Mouse (Mus musculus) Muller cell, postnatal 12 days (primary cell): ENCODE results near the gene Ak1.

Experiments
- DNase-seq: peaks from one replicate; pipeline ENCODE4 v3.0.0-alpha.2; 2015; ENCODE audit errors: inconsistent ontology term

Ak1 gene

DNA sequence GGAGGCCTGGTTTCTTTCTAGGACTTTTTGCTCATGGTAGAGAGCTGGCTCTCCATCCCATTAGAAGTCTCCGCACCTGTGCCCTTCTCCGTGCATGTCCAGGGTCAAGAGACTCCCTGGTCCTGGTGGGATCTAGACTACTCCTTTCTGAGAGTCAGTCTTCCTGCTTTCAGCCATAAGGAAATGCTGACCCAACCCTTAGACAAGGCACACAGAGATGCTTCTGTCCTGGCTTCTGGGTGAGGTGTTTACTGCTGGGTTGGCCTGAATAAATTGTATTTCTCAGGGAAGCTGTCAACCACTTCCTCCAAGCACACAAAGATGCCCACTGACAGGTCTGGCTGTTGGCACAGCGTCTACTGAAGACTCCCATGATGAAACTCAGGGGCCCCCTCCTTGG, 22.1 kb upstream of the Ak1 start, which contains the start of gene St6galnac6:
Gene St6galnac6, plus strand, starts transcription at position 301 of the 400 bp plus-strand sequence.
- no peak for DNase-seq

DNA sequence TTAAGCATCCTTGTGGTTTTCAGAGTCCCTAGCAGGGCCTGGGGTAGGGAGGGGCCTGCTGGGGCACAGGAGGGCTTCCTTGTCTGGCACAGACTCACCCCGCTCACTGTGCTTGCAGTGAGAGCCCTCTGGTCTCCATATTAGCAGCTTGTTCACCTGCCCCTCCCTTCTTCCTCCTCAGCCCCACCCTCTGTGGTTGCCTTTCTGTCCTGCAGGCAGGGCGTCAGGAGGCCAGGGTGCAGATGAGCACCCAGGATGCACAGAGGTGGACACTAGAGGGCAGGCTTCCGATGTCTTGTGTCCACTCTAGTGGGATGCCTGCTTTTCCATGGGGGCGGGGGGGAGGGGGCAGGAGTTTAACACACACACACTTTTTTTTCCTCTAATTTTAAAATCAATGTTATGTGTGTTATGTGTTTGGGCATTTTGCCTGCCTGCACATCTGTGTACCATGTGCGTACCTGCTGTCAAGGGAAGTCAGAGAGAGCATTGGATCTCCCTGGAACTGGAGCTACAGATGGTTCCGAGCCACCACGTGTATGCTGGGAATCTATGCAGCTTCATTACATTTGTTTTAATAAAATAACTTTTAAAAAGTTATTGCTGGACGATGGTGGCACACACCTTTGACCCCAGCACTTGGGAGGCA, 20.0 kb upstream of the Ak1 start:
- no peak for DNase-seq

DNA sequence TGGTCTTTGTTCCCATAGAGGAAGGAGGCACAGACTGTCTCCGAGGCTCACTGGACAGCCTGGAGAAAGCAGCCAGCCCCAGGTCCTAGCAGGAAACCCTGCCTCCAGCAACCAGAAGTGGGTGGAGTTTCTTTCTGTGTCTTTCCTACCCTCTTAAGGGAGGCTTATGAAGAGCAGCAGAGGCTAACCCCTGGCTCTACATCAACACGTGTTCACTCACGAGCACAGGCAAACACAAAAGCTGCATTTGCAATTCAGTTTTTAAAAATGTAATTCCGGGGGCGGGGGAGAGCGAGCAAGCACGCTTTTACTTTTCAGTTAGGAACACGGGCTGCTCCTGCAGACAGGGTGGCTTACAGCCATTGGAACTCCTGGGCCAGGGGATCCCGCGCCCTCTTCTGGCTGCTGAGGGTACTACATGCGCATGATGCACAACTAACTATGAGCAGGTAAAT, 18.9 kb upstream of the Ak1 start:
- DNase-seq: peak; percentile 81

DNA sequence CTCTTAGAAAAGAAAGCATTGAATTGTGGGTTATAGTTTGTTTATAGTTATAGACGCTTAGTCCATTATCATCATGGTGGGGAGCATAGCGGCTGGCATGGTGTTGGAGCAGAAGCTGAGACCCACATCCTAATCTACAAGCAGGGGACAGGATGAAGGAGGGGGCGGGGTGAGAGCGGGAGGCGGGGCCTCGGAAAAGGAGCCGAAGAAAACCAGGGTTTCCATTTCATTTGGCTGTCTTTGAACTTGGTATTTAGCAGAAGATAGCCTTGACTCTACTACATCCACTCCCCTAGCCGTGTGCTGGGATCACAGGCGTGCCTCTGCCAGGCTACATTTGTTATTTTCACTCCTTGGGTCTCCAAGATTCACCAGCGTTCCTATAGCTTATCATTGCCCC, 16.9 kb upstream of the Ak1 start:
- no peak for DNase-seq

DNA sequence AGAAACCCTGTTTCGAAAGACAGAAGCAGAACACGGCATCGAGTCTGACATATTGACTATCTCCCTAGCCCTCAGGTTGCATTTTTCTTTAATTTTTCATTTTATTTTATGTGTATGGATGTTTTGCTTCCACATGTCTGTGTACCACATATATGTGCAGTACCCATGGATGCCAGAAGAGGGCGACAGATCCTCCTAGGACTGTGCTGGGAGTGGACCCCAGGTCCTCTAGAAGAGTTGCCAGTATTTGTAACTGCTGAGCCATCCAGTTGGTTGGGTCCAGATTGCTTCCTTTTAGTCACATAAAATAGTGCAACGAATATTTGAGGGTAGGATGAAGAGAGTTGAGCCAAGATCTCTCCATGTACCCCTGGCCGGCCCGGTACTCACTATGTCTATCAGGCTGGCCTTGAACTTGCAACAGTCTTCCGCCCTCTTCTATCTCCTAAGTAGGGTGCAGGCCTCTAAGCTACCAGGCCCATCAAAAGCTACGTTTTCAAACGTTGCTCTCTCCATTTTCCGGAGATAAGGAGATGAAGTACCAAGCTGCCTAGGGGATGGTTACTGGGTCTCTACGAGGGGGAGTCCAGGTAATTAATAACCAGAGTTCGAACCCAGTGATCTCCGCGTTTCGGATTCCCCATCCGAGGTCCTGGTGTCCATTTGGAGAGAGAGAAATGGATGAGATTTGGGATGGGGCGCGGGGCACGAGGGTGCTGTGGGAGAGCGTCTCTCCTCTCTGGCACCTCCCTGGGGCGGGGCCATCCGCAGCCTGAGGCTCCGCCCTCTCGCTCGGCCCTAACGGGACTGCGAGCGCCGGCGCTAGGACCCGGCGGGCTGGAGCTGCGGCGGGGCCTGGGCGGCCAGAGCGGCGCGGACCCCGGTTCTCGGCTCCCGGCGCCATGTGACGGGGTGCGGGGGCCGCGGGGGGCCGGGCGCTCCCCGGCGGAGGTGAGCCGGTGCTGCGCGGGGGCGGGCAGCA, 15.1 kb upstream of the Ak1 start:
- DNase-seq: peak; percentile 86

DNA sequence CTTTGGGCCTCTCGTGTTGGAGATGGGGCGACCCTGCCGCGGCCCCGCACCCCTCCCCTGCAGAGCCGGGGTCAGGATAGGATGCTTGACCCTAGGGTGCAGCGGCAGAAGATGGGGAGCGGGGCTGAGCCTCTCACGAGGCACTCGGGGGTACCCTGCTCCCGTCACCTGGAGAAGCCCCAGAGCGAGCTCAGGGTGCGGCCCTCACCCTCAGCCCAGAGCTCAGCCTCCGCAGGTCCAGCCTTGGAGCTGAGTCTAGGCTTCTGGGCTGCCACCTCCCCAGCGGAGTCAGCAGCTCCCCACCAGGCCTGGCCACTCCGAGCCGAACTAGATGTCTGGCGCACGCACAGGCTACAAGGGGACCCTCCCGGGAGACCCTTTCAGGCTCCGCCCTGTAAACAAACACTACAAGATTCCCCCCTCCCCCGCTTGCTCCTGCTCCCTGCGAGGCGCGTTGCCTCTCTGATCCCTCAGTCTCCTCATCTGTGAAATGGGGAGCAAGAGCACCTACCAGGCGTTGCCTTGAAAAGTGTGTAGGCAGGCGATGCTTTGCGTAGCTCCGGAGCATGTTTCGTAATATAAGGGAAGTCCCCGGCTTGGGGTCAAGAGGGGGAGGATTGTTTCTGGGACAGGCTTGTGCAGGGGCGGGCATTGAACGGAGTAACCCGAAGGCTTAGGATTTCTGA, 14.2 kb upstream of the Ak1 start:
- peak; percentile 51 for DNase-seq

DNA sequence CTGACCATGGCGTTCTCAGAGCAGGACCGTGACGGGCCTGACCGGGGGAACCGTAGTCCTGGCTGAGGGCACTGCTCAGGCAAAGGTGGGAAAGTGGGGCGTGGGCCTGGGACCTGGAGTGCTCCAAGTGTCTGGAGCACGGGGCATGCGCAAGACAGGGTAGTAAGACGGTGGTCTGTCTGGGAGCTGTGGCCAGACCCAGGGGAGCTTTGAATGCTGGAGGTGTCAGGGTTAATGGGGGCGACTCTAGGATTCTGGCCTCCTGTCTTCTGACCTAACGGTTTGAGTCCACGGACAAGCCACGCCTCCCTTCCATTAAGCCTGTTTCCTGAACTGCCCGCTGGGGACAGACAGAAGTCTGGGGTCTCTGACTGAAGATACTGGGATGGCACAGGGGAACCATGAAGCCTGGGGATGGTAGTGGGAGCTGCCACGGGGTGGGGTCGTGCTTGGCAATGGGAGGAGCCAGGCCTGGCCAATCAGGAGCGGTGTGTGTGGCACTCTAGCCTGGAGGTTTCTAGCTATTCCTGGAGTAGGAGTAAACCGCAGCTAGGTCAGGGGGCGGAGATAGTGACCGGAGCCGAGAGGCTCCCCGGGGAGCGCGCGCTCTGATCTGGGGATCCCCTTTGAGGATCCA, 13.3 kb upstream of the Ak1 start:
- peak; percentile 89 for DNase-seq

DNA sequence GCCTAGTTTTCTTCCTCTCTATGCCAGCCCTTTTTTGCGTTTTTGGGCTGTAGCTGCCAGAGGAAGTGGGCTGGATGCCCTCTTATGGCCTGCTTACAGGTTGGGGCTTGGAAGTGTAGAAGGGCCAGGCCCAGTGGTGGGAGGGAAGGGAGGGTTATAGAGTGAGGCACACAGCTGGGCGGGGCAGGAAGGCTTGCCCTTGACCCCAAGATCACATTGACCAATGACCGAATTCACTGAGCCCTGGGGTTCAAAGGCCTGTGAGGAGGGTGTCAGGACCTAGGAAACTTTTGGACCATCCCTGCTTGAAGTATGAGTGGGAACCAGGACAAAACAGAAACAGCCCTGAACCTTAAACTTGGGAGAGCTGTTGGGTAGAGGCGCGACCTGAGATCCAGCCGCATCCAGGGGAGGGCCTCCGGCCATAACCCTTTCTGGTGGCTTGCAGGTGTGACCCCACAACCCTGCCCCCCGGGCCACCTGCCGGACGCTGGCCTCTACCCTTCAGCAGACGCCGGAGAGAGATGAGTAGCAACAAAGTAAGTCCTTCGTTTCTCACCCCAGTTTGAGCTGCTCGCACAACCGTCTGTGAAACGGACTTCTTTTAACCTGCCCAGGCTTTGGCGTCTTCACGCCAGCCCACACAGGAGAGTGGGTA, 12.7 kb upstream of the Ak1 start:
- no peak for DNase-seq

DNA sequence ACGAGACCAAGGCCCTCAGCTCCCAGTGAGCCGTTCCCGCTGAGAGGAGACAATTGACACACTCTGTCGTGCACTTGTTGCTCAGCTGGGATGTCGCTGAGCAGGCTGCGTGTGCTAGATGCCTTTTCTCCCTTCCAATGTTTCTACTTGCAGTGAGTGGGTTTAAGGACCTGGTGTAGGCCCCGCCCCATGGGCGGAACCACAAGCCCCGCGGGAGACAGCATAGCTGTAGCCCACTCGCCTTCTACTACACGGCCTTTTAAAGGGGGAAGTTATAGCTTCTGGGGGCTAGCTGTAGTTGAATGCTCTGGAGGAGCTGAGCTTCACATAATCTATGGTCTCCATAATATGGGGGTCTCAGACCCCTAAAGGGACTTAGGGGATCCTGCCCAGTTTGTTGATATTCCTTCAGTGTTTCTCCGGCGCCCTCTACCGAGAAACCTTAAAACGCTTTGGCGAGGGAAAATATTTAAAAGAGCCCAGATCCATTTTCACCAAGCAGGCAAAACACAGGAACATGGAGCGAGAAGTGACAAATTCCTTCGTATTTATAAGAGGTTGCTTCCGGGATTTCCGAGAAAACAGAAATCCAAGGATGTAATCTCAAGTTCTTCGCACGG, 10.8 kb upstream of the Ak1 start:
- DNase-seq: peak; percentile 60

DNA sequence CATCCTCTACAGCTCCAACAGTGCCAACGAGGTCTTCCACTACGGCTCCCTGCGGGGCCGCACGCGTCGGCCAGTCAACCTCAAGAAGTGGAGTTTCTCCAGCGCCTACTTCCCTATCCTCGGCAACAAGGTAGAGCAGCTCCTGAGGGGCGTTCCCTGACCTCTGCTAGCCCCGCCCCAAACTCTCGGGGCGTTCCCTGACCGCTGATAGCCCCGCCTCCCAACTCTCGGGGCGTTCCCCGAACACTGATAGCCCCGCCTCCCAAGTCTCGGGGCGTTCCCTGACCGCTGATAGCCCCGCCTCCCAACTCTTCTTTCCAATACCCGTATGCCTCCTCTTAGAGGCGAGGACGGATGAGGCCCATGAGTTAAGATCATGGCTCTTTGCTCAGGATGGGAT, 9.3 kb upstream of the Ak1 start:
- no peak for DNase-seq

DNA sequence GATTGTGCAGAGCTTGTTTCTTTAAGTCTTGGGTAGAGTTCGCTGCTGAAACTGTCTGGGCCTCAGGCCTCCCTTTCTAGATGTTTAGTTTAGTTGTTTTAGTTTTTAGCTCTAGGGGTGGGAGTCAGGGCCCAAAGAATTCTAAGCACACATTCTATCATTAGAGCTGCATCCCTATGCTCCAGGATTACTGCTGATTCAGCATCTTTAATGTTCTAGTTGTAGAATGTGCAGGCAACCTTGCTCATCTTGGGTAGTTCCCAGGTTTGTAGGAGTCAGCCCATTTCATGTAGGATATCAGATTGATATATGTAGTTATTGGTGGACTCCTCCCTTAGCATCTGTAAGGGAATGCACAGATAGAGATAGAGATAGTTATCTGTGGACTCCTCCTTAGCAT, 4.4 kb upstream of the Ak1 start:
- DNase-seq: no peak

DNA sequence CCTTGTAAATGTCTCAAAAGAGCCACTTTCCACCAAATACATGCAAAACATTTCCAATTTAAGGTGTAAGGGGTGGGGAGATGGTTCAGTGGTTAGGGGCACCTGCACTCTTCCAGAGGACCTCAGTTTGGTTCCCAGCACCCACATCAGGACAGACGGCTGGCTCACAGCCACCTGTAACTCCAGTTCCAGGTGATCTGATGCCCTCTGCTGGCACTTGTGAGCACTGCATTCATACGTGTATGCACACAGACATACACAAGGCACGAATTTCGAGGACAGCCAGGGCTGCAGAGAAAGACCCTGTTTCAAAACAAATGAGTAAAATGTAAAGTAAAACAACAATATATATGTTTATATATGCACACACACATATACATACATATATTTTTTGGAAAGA, 4.0 kb upstream of the Ak1 start:
- DNase-seq: no peak

DNA sequence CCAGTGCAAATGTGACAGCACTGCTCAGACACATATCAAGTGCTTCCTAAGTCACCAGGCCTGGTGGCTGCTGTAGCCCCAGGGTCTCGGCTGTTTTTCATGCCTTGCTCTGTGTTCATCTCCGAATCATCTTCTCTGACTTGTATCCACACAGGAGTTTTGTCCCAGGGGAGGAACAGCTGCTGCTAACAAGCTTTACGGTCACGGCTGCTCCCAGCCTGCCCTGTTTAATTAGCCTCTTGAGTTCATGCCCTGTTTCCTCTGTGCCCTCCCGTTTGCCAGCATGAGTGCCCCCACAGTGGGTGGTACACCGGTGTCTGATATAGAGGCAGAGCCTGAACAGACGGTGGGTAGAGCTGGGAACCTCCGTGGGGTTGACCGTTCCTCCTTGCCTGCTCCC, 3.5 kb upstream of the Ak1 start:
- DNase-seq: peak; percentile 42

DNA sequence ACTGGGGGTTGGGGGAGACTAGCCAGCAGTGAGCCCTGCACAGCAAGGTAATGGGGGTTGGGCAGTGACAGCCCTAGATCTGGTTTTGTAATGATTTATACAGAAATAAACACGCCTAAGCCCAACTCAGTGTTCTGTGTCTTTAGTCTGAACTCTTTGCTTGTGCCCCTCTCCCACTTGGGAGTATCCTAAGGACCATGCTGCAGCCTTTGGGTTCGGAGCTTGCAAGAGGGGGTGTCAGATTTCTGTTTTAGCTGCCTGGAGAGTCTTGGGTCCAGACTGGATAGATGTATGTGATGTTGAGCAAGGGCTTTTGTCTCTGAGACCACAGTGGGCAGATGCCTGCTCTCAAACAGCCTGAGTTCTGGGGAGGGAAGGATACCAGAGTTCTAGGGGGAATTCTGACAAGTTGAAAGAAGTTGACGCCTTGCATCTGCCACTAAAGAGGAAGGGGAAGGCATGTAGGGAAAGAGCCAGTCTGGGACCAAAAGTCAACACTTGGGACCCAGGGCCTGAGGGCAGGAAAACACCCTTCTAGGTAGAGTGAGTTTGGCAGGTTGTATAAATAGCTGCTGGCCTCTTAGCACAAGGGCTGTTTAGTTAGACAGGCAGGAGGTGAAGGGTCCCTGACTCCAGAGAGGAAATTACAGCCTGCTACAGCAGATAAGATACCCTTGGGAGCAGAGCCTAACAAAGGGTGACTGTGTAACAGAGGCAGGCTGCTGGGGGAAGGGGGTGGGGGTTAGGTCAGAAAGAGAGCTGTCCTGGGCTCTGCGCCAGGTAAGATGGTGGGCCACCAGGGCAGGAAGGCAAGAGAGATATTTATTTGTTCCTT, 659 bp upstream of the Ak1 start:
- DNase-seq: no peak

DNA sequence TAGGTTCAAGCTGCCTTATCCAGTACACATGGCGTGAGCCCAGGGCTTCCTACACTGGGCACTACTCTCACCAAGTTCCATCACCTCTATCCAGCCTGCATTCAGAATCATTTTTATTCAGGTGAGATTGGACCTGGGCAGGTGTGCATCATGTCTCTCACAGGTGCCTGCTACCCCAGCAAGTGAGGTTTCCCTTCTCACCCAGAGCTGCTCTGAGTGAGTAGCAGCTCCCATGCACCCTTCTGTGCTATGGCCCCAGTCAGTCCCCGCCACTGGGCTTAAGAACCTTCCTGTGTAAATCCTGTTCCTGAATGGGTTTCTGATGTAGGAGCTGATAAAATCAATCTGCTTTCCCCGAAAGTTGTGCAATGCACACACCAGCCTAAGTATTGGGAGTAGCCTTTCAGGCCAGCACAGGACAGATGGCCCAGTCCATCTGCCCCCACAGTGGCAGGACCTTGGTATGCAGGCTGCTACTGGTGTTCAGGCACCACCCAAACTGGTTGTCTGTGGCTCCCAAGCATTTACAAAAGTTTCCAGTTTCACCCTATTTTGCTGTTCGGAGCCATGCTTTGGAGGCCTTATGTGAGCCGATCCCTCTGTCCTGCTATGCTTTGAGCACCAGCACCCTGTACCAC, 2.7 kb downstream of the Ak1 start:
- DNase-seq: no peak

DNA sequence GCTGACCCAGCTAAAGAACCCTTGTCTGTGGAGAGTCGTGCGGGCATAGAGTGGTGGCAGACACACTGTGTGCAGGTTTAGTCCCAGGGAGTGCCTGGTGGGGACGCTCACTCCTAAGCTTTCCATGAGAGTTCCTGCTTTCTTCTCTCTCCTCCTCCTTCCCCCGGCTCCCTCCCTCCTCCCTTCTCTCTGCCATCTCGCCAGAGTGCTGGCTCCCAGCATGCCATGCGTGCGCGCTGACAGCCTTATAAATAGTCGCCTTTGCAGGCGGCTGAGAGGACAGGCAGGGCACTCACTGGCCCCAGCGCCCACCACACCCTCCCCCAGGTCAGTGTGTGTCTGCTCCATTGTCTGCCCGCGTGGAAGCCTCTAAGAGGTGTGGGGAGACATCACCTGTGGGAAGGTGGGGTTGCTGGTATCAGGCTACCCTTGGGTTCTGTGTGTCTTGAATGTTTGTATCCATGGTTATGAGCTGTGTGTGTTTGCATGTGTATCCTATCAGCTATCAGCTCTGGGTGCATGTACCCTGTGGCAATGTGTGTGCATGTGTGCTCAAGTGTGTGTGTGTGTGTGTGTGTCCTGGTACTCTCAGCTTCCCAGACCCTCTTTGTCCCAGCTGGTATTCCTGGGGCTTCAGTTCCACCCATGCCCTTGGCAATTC, 3.8 kb downstream of the Ak1 start:
- DNase-seq: peak; percentile 75

DNA sequence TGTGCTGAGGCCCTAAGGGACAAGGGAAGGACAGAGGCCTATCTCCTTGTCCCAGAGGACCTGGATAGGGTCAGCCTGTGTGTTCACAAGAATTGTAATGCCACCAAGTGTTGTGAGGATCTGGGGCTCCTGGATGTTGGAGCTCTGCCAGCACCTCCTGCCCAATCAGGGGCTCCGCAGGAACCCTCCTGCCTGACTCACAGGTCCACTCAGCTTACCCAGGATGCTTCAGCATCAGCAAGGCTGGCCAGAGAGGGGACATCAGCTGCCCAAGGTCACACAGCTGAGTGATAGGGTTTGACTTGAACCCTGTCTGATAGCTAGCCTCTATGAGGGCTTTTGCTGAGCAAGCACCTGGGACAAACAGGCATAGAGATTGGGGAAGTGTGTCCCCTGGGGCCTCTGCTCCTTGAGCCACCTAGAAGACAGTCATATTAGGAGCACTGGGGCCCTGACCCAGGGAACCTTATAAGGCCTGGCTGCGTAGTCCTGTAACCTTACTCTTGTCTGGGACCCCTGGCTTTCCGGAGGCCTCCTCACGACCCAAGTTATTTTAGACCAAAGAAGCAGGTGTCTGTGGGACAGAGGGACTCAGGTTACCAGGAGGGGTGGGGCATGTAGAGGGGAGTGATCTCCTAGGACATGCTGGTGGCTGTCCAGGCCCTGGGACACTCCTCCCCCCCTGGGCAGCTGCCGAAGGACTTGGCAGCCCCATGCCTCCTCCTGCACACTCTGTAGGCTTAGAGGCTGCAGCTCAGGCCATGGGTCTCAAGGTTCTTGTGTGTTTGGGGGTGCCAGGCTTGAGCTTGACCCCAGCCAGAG, 4.5 kb downstream of the Ak1 start:
- peak; percentile 57 for DNase-seq
